Mouse (Mus musculus): Measurements from ENCODE around the gene Gabarapl2. TPM values are rescaled to one million over a fixed set of nuclear protein-coding genes. Genes with fewer than 3 reads are reported as not detected.

Gabarapl2 gene
- total RNA-seq, 1 experiment: 255 TPM

DNA sequence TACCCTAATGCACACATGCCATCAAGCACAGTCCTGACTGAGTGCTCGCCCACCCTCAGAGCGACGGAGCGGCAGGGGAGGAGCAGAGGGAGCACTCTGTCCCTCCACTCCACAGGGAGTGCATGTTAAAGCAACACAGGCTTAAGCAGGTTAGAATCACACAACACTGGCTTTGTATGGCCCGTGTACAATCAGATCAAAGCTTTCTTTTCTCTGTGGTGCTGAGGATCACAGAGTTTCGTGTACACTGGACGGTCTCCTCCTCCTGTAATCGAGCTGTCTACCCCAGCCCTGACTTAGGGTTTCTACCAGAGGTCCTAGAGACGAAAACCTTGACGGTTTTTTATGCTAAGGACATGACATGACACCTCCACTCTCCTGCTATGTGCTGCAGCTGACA, 28.0 kb downstream of the Gabarapl2 start:
- no peak for DNase-seq (ENCODE audit: low read depth, low spot score)
- H3K36me3 ChIP-seq (ENCODE audit: control insufficient read depth, insufficient read depth, low read length, poor library complexity, severe bottlenecking): peaks cover 19% of the 10 kb centered on the region; the same call in 1 of the 2 replicates
- H3K4me1 ChIP-seq (ENCODE audit: control insufficient read depth in 2 of 2, insufficient read depth in 2 of 2, low read length in 2 of 2, poor library complexity in 1 of 2): peaks cover 17 to 19% of the 10 kb centered on the region in 2 experiments
- H3K9ac ChIP-seq (ENCODE audit: insufficient read depth, low read depth, low read length, poor library complexity, severe bottlenecking): no peak overlapping the region
- TF ChIP-seq ZC3H11A (IDR thresholded peaks at IDR 0.05; ENCODE audit: borderline replicate concordance, low read depth, low read length) (no peak), ZNF384 (IDR thresholded peaks at IDR 0.05; ENCODE audit: low read depth, low read length) (no peak), CHD2 (IDR thresholded peaks at IDR 0.05; ENCODE audit: low read depth, low read length) (no peak), MAFK (IDR thresholded peaks at IDR 0.05; ENCODE audit: insufficient read depth, low read depth, low read length) (no peak)
- no peak overlapping the region for H3K4me3 ChIP-seq (ENCODE audit: insufficient read depth in 1 of 2, low read depth in 1 of 2, low read length in 2 of 2, poor library complexity in 1 of 2, severe bottlenecking in 1 of 2)
- H3K9me3 ChIP-seq (ENCODE audit: control insufficient read depth, insufficient read depth, low read depth, low read length): no peaks in the 10 kb centered on the region
- peak overlapping the region; percentile 14; the same call in 1 of the 2 replicates for H3K27ac ChIP-seq (ENCODE audit: insufficient read depth, low read depth, low read length, poor library complexity, severe bottlenecking)
- in situ Hi-C loops (cut with MboI; ENCODE audit: low sequenced_read_pairs in 2 of 2, unreplicated experiment in 2 of 2): no loop called here

DNA sequence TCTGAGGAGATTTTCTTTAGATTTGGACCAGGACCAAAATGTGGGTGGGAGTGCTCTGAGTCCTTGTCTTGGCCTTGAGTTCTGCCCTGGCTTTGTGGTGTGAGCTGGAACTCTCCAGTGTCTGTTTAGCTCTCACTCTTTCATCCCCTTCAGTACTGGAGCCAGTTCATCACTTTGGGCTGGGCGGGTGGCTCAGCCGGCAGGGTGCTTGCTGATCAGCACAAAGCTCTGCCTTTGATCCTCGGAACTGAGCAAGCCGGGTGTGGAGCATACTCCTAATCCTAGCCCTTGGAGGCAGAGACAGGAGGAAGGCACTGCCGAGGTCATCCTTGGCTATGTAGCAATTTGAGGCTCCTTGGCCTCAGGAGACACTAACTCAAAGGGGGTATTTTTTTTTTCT, 28.5 kb downstream of the Gabarapl2 start:
- Histone ChIP-seq H3K4me3 (ENCODE audit: insufficient read depth in 1 of 2, low read depth in 1 of 2, low read length in 2 of 2, poor library complexity in 1 of 2, severe bottlenecking in 1 of 2) (no peak overlapping the region), H3K27ac (ENCODE audit: insufficient read depth, low read depth, low read length, poor library complexity, severe bottlenecking) (peak overlapping the region; percentile 14; the same call in 1 of the 2 replicates), H3K9me3 (ENCODE audit: control insufficient read depth, insufficient read depth, low read depth, low read length) (no peaks in the 10 kb centered on the region), H3K9ac (ENCODE audit: insufficient read depth, low read depth, low read length, poor library complexity, severe bottlenecking) (no peak overlapping the region), H3K36me3 (ENCODE audit: control insufficient read depth, insufficient read depth, low read length, poor library complexity, severe bottlenecking) (peaks cover 20% of the 10 kb centered on the region; the same call in 1 of the 2 replicates), H3K4me1 (ENCODE audit: control insufficient read depth in 2 of 2, insufficient read depth in 2 of 2, low read length in 2 of 2, poor library complexity in 1 of 2) (peaks cover 14 to 16% of the 10 kb centered on the region in 2 experiments)
- in situ Hi-C loops (cut with MboI; ENCODE audit: low sequenced_read_pairs in 2 of 2, unreplicated experiment in 2 of 2): no loop called here
- peak; percentile 50 for DNase-seq (ENCODE audit: low read depth, low spot score)
- TF ChIP-seq HCFC1 (IDR thresholded peaks at IDR 0.05; ENCODE audit: borderline replicate concordance, insufficient read depth, low read length) (no peak), ZNF384 (IDR thresholded peaks at IDR 0.05; ENCODE audit: low read depth, low read length) (0 out of 2 replicates have a peak, but pooled peaks have one; percentile 28)

DNA sequence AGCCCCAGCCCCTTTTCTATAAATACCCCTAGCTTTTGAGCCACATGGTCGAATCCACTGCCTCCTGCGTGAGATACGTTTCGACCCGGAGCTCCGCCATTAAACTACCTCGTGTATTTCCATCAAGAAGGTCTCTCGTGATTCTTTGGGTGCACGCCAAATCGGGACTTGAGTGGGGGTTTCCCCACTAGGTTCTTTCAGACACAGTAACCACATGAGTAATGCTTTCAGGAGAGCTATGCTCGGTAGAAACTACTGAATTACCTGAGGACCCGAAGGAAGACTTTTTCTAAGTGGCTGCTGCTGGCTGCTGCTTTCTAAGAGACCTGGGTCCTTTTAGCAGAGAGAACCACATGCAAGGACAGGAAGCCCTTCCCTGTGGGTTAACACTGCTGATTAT, 33.6 kb downstream of the Gabarapl2 start:
- H3K36me3 ChIP-seq (ENCODE audit: control insufficient read depth, insufficient read depth, low read length, poor library complexity, severe bottlenecking): peaks cover 43% of the 10 kb centered on the region
- in situ Hi-C loops (cut with MboI; ENCODE audit: low sequenced_read_pairs in 2 of 2, unreplicated experiment in 2 of 2): no loop called here
- no peak for TF ChIP-seq HCFC1 (IDR thresholded peaks at IDR 0.05; ENCODE audit: borderline replicate concordance, insufficient read depth, low read length)
- no peak for TF ChIP-seq ZNF384 (IDR thresholded peaks at IDR 0.05; ENCODE audit: low read depth, low read length)
- no peak for TF ChIP-seq CHD2 (IDR thresholded peaks at IDR 0.05; ENCODE audit: low read depth, low read length)
- TF ChIP-seq ZC3H11A (IDR thresholded peaks at IDR 0.05; ENCODE audit: borderline replicate concordance, low read depth, low read length): no peak
- no peak for TF ChIP-seq MAFK (IDR thresholded peaks at IDR 0.05; ENCODE audit: insufficient read depth, low read depth, low read length)
- no peak overlapping the region for H3K4me3 ChIP-seq (ENCODE audit: insufficient read depth in 1 of 2, low read depth in 1 of 2, low read length in 2 of 2, poor library complexity in 1 of 2, severe bottlenecking in 1 of 2)
- no peak for DNase-seq (ENCODE audit: low read depth, low spot score)
- peaks cover 3% of the 10 kb centered on the region in 2 experiments; a peak in 2 of 4 replicates for H3K4me1 ChIP-seq (ENCODE audit: control insufficient read depth in 2 of 2, insufficient read depth in 2 of 2, low read length in 2 of 2, poor library complexity in 1 of 2)
- H3K9ac ChIP-seq (ENCODE audit: insufficient read depth, low read depth, low read length, poor library complexity, severe bottlenecking): no peak overlapping the region
- H3K9me3 ChIP-seq (ENCODE audit: control insufficient read depth, insufficient read depth, low read depth, low read length): no peaks in the 10 kb centered on the region
- H3K27ac ChIP-seq (ENCODE audit: insufficient read depth, low read depth, low read length, poor library complexity, severe bottlenecking): no peak overlapping the region

DNA sequence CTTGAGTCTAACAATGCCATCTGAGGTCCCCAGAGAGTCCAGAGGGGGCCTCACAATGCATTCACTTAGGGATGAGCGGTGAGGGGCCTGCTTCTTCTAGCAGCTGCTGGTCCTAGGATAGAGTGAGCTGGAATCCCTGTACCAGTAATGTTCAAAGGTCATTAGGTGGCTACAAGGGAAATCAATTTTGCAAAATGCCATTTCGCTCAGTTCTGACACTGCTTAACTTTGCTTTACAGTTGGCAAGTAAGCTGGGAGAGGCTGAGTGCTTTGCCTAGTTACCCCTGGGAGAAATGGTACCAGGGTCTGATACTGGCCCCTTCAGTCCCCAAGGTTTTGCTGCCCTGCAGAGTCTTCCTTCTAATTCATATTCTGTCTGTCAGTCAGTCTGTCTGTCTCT, 35.2 kb downstream of the Gabarapl2 start:
- DNase-seq (ENCODE audit: low read depth, low spot score): no peak
- Histone ChIP-seq H3K4me1 (ENCODE audit: control insufficient read depth in 2 of 2, insufficient read depth in 2 of 2, low read length in 2 of 2, poor library complexity in 1 of 2) (0 out of 4 replicates have a peak, but pooled peaks cover 0 to 1% of the 10 kb centered on the region in 2 experiments), H3K9ac (ENCODE audit: insufficient read depth, low read depth, low read length, poor library complexity, severe bottlenecking) (no peak overlapping the region), H3K36me3 (ENCODE audit: control insufficient read depth, insufficient read depth, low read length, poor library complexity, severe bottlenecking) (peaks cover 47% of the 10 kb centered on the region), H3K27ac (ENCODE audit: insufficient read depth, low read depth, low read length, poor library complexity, severe bottlenecking) (no peak overlapping the region), H3K4me3 (ENCODE audit: insufficient read depth in 1 of 2, low read depth in 1 of 2, low read length in 2 of 2, poor library complexity in 1 of 2, severe bottlenecking in 1 of 2) (no peak overlapping the region), H3K9me3 (ENCODE audit: control insufficient read depth, insufficient read depth, low read depth, low read length) (no peaks in the 10 kb centered on the region)
- TF ChIP-seq CHD2 (IDR thresholded peaks at IDR 0.05; ENCODE audit: low read depth, low read length) (no peak), ZC3H11A (IDR thresholded peaks at IDR 0.05; ENCODE audit: borderline replicate concordance, low read depth, low read length) (no peak), MAFK (IDR thresholded peaks at IDR 0.05; ENCODE audit: insufficient read depth, low read depth, low read length) (no peak), ZNF384 (IDR thresholded peaks at IDR 0.05; ENCODE audit: low read depth, low read length) (no peak), HCFC1 (IDR thresholded peaks at IDR 0.05; ENCODE audit: borderline replicate concordance, insufficient read depth, low read length) (no peak)
- in situ Hi-C loops (cut with MboI; ENCODE audit: low sequenced_read_pairs in 2 of 2, unreplicated experiment in 2 of 2): no loop called here

DNA sequence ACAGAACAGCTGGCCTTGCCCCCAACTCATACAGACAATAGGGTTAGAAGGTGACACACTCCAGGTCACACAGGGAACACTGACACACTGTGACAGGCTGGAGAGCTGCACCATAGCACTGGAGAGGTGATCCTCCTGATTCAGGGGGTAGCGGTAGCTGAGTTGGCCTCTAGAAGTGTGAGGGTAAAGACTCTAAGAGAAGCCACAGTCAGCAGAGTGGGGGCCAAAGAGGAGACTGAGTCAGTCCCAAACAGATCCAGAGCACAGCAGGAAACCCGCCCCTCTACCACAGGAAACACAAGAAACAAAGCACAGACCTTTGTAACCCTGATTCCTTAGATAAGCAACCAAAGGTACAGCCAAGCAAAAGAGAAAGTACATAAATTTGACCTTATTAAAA, 35.8 kb downstream of the Gabarapl2 start:
- in situ Hi-C loops (cut with MboI; ENCODE audit: low sequenced_read_pairs in 2 of 2, unreplicated experiment in 2 of 2): no loop called here
- Histone ChIP-seq H3K4me1 (ENCODE audit: control insufficient read depth in 2 of 2, insufficient read depth in 2 of 2, low read length in 2 of 2, poor library complexity in 1 of 2) (0 out of 4 replicates have a peak, but pooled peaks cover 0 to 1% of the 10 kb centered on the region in 2 experiments), H3K27ac (ENCODE audit: insufficient read depth, low read depth, low read length, poor library complexity, severe bottlenecking) (no peak overlapping the region), H3K9me3 (ENCODE audit: control insufficient read depth, insufficient read depth, low read depth, low read length) (no peaks in the 10 kb centered on the region), H3K4me3 (ENCODE audit: insufficient read depth in 1 of 2, low read depth in 1 of 2, low read length in 2 of 2, poor library complexity in 1 of 2, severe bottlenecking in 1 of 2) (no peak overlapping the region), H3K36me3 (ENCODE audit: control insufficient read depth, insufficient read depth, low read length, poor library complexity, severe bottlenecking) (peaks cover 48% of the 10 kb centered on the region), H3K9ac (ENCODE audit: insufficient read depth, low read depth, low read length, poor library complexity, severe bottlenecking) (no peak overlapping the region)
- TF ChIP-seq CHD2 (IDR thresholded peaks at IDR 0.05; ENCODE audit: low read depth, low read length): no peak
- DNase-seq (ENCODE audit: low read depth, low spot score): no peak

Measured in ES-E14 (cell line).